Mouse (Mus musculus) C2C12 (cell line): ENCODE data around the gene Phactr2.

Source experiments
- CEBPB ChIP-seq: IDR thresholded peaks from one replicate; pipeline ENCODE4 v1.6.1; 2011; ENCODE audit warnings: low read depth, mild to moderate bottlenecking, control low read depth, moderate library complexity
- CTCF ChIP-seq: IDR thresholded peaks from one replicate; pipeline ENCODE4 v1.5.1; 2011; ENCODE audit not compliant: control insufficient read depth, insufficient read depth, insufficient read length
- FOSL1 ChIP-seq: IDR thresholded peaks from one replicate; pipeline ENCODE4 v1.8.0; 2011; ENCODE audit warnings: mild to moderate bottlenecking, low read length; ENCODE audit not compliant: poor library complexity, insufficient read depth, severe bottlenecking
- MAX ChIP-seq: IDR thresholded peaks from one replicate; pipeline ENCODE4 v1.6.1; 2011; ENCODE audit warnings: mild to moderate bottlenecking, control low read depth
- MYOD1 ChIP-seq: IDR thresholded peaks from one replicate; pipeline ENCODE4 v1.6.1; 2011; ENCODE audit warnings: low read depth; ENCODE audit not compliant: control insufficient read depth, insufficient read length
- MYOG ChIP-seq: IDR thresholded peaks from one replicate; pipeline ENCODE4 v1.6.1; 2011; ENCODE audit not compliant: control insufficient read depth, insufficient read length; ENCODE audit errors: extremely low read depth
- USF1 ChIP-seq: IDR thresholded peaks from one replicate; pipeline ENCODE4 v1.6.1; 2011; ENCODE audit warnings: low read depth, mild to moderate bottlenecking, control low read depth, moderate library complexity

DNA sequence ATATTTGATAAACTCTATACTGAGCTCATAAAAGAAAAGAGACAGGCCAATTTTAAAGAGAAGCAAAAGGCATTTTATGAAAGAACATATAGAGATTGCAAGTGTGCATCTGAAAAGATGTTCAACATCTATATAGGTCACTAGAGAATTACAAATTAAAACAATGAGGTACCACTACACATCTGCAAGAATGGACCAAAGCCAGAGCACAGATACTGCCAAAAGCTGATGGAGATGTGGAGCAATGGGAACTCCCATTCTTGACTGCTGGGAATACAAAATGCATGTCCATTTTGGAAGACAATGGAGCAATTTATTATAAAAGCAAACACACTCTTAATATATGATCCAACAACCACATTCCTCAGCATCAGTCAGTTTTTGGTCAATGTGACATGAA lies 113.3 kb downstream of the Phactr2 start:
- TF ChIP-seq CTCF (no peak), USF1 (no peak), CEBPB (no peak), MYOG (no peak), MYOD1 (no peak), MAX (no peak), FOSL1 (no peak)
